Mouse (Mus musculus) C2C12 (cell line): ENCODE data around the gene Rtn1.

Experiments used
- CTCF ChIP-seq: IDR thresholded peaks from one replicate; pipeline ENCODE4 v1.5.1; 2011; ENCODE audit not compliant: control insufficient read depth, insufficient read depth, insufficient read length
- MAX ChIP-seq: IDR thresholded peaks from one replicate; pipeline ENCODE4 v1.6.1; 2011; ENCODE audit warnings: mild to moderate bottlenecking, control low read depth

DNA sequence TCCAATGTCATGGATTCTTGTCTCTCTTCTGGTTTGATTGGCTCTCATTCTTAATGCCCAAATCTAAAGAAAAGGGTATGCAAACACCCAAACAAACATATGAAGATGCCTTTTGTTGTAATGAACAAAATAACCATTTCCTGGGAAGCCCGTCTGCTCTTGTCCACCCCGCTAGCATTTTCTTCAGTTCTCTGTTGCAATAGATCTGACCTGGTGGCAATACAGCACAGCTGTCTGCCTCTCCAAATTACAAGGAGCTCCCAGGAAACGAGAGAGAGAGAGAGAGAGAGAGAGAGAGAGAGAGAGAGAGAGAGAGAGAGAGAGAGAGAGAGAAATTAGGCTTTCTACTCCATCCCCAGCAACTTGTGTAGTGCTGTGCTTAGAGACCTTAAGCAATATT, 42.1 kb downstream of the Rtn1 start:
- TF ChIP-seq CTCF (no peak), MAX (no peak)
